Mouse (Mus musculus): ENCODE results near the gene Qtrt2. TPM values are rescaled to one million over a fixed set of nuclear protein-coding genes. Genes with fewer than 3 reads are reported as not detected.

The Qtrt2 gene
- total RNA-seq (2018; cell fraction: chromatin; rRNA removed) = 10 to 100 TPM in 23 of 26 experiments, 1 to 10 TPM in 3; 6.1 to 43.5 (median 24.8) TPM
- 1 to 10 TPM; 1.5 to 7.1 (median 4.7) TPM for total RNA-seq (2018; cell fraction: cytosol; rRNA removed)
- total RNA-seq (2018; cell fraction: nucleus; rRNA removed) = 10 to 100 TPM in 17 of 26 experiments, 1 to 10 TPM in 9; 4.3 to 48.6 (median 13.0) TPM
- 4.1 to 6.9 TPM (median 5.7 TPM) in 3 replicates for polyA plus RNA-seq (2018)

- Histone ChIP-seq H3K36me3 (ENCODE audit: inconsistent target) (no peaks in the 10 kb centered on the region), H3K27ac (no peak within 1 kb of the TSS), H3K4me3 (ENCODE audit: inconsistent target) (no peak within 1 kb of the TSS), H3K79me2 (ENCODE audit: inconsistent target) (no peaks in the 10 kb centered on the region)
- WGBS (ENCODE audit: missing documents) = 83% methylated on average over 6 of the region's 6 CpGs
Observed at GRCm38 (mm10) chr16:43926341-43926859, at the start of gene Qtrt2. TSS of gene Qtrt2 (minus strand) at chr16:43926809.

- no peak overlapping the region for H3K4me3 ChIP-seq (ENCODE audit: inconsistent target)
- no peaks in the 10 kb centered on the region for H3K36me3 ChIP-seq (ENCODE audit: inconsistent target)
- 91% methylated on average over 19 of the region's 22 CpGs for WGBS (ENCODE audit: missing documents)
- H3K27ac ChIP-seq = no peak overlapping the region
- H3K79me2 ChIP-seq (ENCODE audit: inconsistent target) = no peaks in the 10 kb centered on the region
Observed at GRCm38 (mm10) chr16:43973606-43974220, 47.1 kb upstream of the Qtrt2 start.

- WGBS (ENCODE audit: missing documents) = 88% methylated on average over 10 of the region's 11 CpGs
- no peak overlapping the region for H3K27ac ChIP-seq
Observed at GRCm38 (mm10) chr16:43973147-43973546, 46.5 kb upstream of the Qtrt2 start.

GRCm38 (mm10) chr16:43972391-43972790 is 45.8 kb upstream of the Qtrt2 start:
- no peak overlapping the region for H3K27ac ChIP-seq
- 94% methylated on average over 2 of the region's 2 CpGs for WGBS (ENCODE audit: missing documents)
- no peak overlapping the region for H3K4me3 ChIP-seq (ENCODE audit: inconsistent target)
- no peaks in the 10 kb centered on the region for H3K36me3 ChIP-seq (ENCODE audit: inconsistent target)
- no peaks in the 10 kb centered on the region for H3K79me2 ChIP-seq (ENCODE audit: inconsistent target)

More at GRCm38 (mm10) chr16:43973147-43973546, 46.5 kb upstream of the Qtrt2 start:
- no peaks in the 10 kb centered on the region for H3K36me3 ChIP-seq (ENCODE audit: inconsistent target)
- H3K79me2 ChIP-seq (ENCODE audit: inconsistent target) = no peaks in the 10 kb centered on the region
- no peak overlapping the region for H3K4me3 ChIP-seq (ENCODE audit: inconsistent target)

- Histone ChIP-seq H3K79me2 (ENCODE audit: inconsistent target) (no peaks in the 10 kb centered on the region), H3K36me3 (ENCODE audit: inconsistent target) (no peaks in the 10 kb centered on the region), H3K4me3 (ENCODE audit: inconsistent target) (no peak overlapping the region), H3K27ac (no peak overlapping the region)
- WGBS (ENCODE audit: missing documents) = 99% methylated on average over 9 of the region's 9 CpGs
Observed at GRCm38 (mm10) chr16:43971741-43972140, 45.1 kb upstream of the Qtrt2 start.

- Histone ChIP-seq H3K27ac (no peak overlapping the region), H3K4me3 (ENCODE audit: inconsistent target) (no peak overlapping the region), H3K36me3 (ENCODE audit: inconsistent target) (no peaks in the 10 kb centered on the region), H3K79me2 (ENCODE audit: inconsistent target) (no peaks in the 10 kb centered on the region)
- WGBS (ENCODE audit: missing documents) = 93% methylated on average over 11 of the region's 11 CpGs
Observed at GRCm38 (mm10) chr16:43971189-43971588, 44.6 kb upstream of the Qtrt2 start.

- H3K36me3 ChIP-seq (ENCODE audit: inconsistent target) = no peaks in the 10 kb centered on the region
- WGBS (ENCODE audit: missing documents) = 36% methylated on average over 3 of the region's 3 CpGs
- H3K79me2 ChIP-seq (ENCODE audit: inconsistent target) = no peaks in the 10 kb centered on the region
- no peak overlapping the region for H3K4me3 ChIP-seq (ENCODE audit: inconsistent target)
- no peak overlapping the region for H3K27ac ChIP-seq
Observed at GRCm38 (mm10) chr16:43970426-43970825, 43.8 kb upstream of the Qtrt2 start.

- no peaks in the 10 kb centered on the region for H3K36me3 ChIP-seq (ENCODE audit: inconsistent target)
- H3K79me2 ChIP-seq (ENCODE audit: inconsistent target) = no peaks in the 10 kb centered on the region
- no peak overlapping the region for H3K4me3 ChIP-seq (ENCODE audit: inconsistent target)
- peak overlapping the region; percentile 21; the same call in 1 of the 2 replicates for H3K27ac ChIP-seq
- WGBS (ENCODE audit: missing documents) = 59% methylated on average over 12 of the region's 13 CpGs
Observed at GRCm38 (mm10) chr16:43965781-43966389, 39.3 kb upstream of the Qtrt2 start.

- Histone ChIP-seq H3K4me3 (ENCODE audit: inconsistent target) (no peak overlapping the region), H3K79me2 (ENCODE audit: inconsistent target) (no peaks in the 10 kb centered on the region), H3K27ac (no peak overlapping the region), H3K36me3 (ENCODE audit: inconsistent target) (no peaks in the 10 kb centered on the region)
- 83% methylated on average over 3 of the region's 3 CpGs for WGBS (ENCODE audit: missing documents)
Observed at GRCm38 (mm10) chr16:43963780-43964179, 37.2 kb upstream of the Qtrt2 start.

- WGBS (ENCODE audit: missing documents) = 88% methylated on average over 9 of the region's 9 CpGs
- no peak overlapping the region for H3K4me3 ChIP-seq (ENCODE audit: inconsistent target)
- H3K36me3 ChIP-seq (ENCODE audit: inconsistent target) = no peaks in the 10 kb centered on the region; the same call in 1 of the 2 replicates
Observed at GRCm38 (mm10) chr16:43963291-43963690, 36.7 kb upstream of the Qtrt2 start.

GRCm38 (mm10) chr16:43958038-43958437 is 31.4 kb upstream of the Qtrt2 start:
- Histone ChIP-seq H3K27ac (no peak overlapping the region), H3K36me3 (ENCODE audit: inconsistent target) (no peaks in the 10 kb centered on the region; the same call in 1 of the 2 replicates), H3K4me3 (ENCODE audit: inconsistent target) (no peak overlapping the region), H3K79me2 (ENCODE audit: inconsistent target) (no peaks in the 10 kb centered on the region)
- WGBS (ENCODE audit: missing documents) = 96% methylated on average over 4 of the region's 4 CpGs

More at GRCm38 (mm10) chr16:43963291-43963690, 36.7 kb upstream of the Qtrt2 start:
- Histone ChIP-seq H3K27ac (no peak overlapping the region), H3K79me2 (ENCODE audit: inconsistent target) (no peaks in the 10 kb centered on the region)

- no peak overlapping the region for H3K4me3 ChIP-seq (ENCODE audit: inconsistent target)
- H3K36me3 ChIP-seq (ENCODE audit: inconsistent target) = no peaks in the 10 kb centered on the region; the same call in 1 of the 2 replicates
- WGBS (ENCODE audit: missing documents) = 65% methylated on average over 6 of the region's 6 CpGs
- no peak overlapping the region for H3K27ac ChIP-seq
- H3K79me2 ChIP-seq (ENCODE audit: inconsistent target) = no peaks in the 10 kb centered on the region
Observed at GRCm38 (mm10) chr16:43954913-43955312, 28.3 kb upstream of the Qtrt2 start.

GRCm38 (mm10) chr16:43951591-43951990 is 25.0 kb upstream of the Qtrt2 start:
- WGBS (ENCODE audit: missing documents) = 0% methylated on average over 4 of the region's 4 CpGs
- Histone ChIP-seq H3K36me3 (ENCODE audit: inconsistent target) (no peaks in the 10 kb centered on the region), H3K4me3 (ENCODE audit: inconsistent target) (no peak overlapping the region), H3K79me2 (ENCODE audit: inconsistent target) (no peaks in the 10 kb centered on the region), H3K27ac (no peak overlapping the region)

GRCm38 (mm10) chr16:43945869-43946268 is 19.3 kb upstream of the Qtrt2 start:
- Histone ChIP-seq H3K79me2 (ENCODE audit: inconsistent target) (no peaks in the 10 kb centered on the region), H3K4me3 (ENCODE audit: inconsistent target) (no peak overlapping the region), H3K36me3 (ENCODE audit: inconsistent target) (no peaks in the 10 kb centered on the region), H3K27ac (no peak overlapping the region)
- 78% methylated on average over 3 of the region's 3 CpGs for WGBS (ENCODE audit: missing documents)

GRCm38 (mm10) chr16:43945351-43945750 is 18.7 kb upstream of the Qtrt2 start:
- H3K27ac ChIP-seq = no peak overlapping the region
- no peaks in the 10 kb centered on the region for H3K79me2 ChIP-seq (ENCODE audit: inconsistent target)
- H3K36me3 ChIP-seq (ENCODE audit: inconsistent target) = no peaks in the 10 kb centered on the region
- 87% methylated on average over 3 of the region's 3 CpGs for WGBS (ENCODE audit: missing documents)
- H3K4me3 ChIP-seq (ENCODE audit: inconsistent target) = no peak overlapping the region

Data from macrophage (primary cell).